Mouse (Mus musculus): ENCODE measurements around the gene Smco3. TPM values are rescaled to one million over a fixed set of nuclear protein-coding genes. Genes with fewer than 3 reads are reported as not detected.

Gene Smco3
- total and polyA plus RNA-seq, 3 experiments = not detected

GRCm38 (mm10) chr6:136861020-136861419, 25.8 kb upstream of the Smco3 start:
- Histone ChIP-seq H3K9ac (ENCODE audit: control insufficient read depth, low read depth, low read length, poor library complexity, severe bottlenecking) (no peak overlapping the region), H3K27me3 (ENCODE audit: control insufficient read depth in 1 of 2, insufficient read depth in 2 of 2, low read length in 2 of 2) (peaks cover 3% of the 10 kb centered on the region in 2 experiments; a peak in 3 of 4 replicates), H3K9me3 (replicated peaks; ENCODE audit: insufficient read depth, low read length) (no peaks in the 10 kb centered on the region), H3K79me2 (ENCODE audit: control insufficient read depth, insufficient read depth, low read length, poor library complexity) (no peaks in the 10 kb centered on the region), H3K27ac (ENCODE audit: control insufficient read depth, low read depth, low read length) (no peak overlapping the region), H3K36me3 (ENCODE audit: control insufficient read depth in 1 of 2, insufficient read depth in 2 of 2, low read length in 2 of 2) (peaks cover 0 to 4% of the 10 kb centered on the region in 2 experiments; a peak in 1 of 4 replicates), H3K4me3 (ENCODE audit: control insufficient read depth in 1 of 2, insufficient read depth in 1 of 2, low read depth in 2 of 2, low read length in 2 of 2) (no peak overlapping the region), H3K4me1 (ENCODE audit: control insufficient read depth in 1 of 2, insufficient read depth in 2 of 2, low read length in 2 of 2) (peaks cover 0 to 10% of the 10 kb centered on the region in 2 experiments; a peak in 3 of 4 replicates)
- peak; percentile 66 for DNase-seq (ENCODE audit: low read depth, low spot score)
- peak; percentile 87 for TF ChIP-seq RAD21 (IDR thresholded peaks at IDR 0.05; ENCODE audit: low read depth, low read length)
- TF ChIP-seq POLR2AphosphoS5 (IDR thresholded peaks at IDR 0.05; ENCODE audit: borderline replicate concordance, low read depth, low read length) = no peak
- no peak for TF ChIP-seq MEF2A (IDR thresholded peaks at IDR 0.05; ENCODE audit: extremely low read depth, insufficient replicate concordance, low read depth, low read length, poor library complexity, severe bottlenecking)
- TF ChIP-seq BHLHE40 (IDR thresholded peaks at IDR 0.05; ENCODE audit: borderline replicate concordance, low read depth, low read length) = 0 out of 2 replicates have a peak, but pooled peaks have one; percentile 22
- TF ChIP-seq CTCF (IDR thresholded peaks at IDR 0.05 in 2 of 3, conservative IDR thresholded peaks at IDR 0.05 in 1 of 3; ENCODE audit: control insufficient read depth in 1 of 3, insufficient read depth in 1 of 3, low read depth in 2 of 3, low read length in 3 of 3, poor library complexity in 1 of 3, severe bottlenecking in 1 of 3) = peak; percentile 23 to 81 (median 65); a peak in 5 of 6 replicates
- TF ChIP-seq MAZ (IDR thresholded peaks at IDR 0.05; ENCODE audit: low read depth, low read length) = no peak
- peak; percentile 29; the same call in 1 of the 2 replicates for TF ChIP-seq ZNF384 (IDR thresholded peaks at IDR 0.05; ENCODE audit: low read depth, low read length)
- no peak for TF ChIP-seq MAFK (IDR thresholded peaks at IDR 0.05; ENCODE audit: borderline replicate concordance, low read depth, low read length)
- TF ChIP-seq SMC3 (IDR thresholded peaks at IDR 0.05; ENCODE audit: low read depth, low read length) = peak; percentile 91
- TF ChIP-seq ZC3H11A (IDR thresholded peaks at IDR 0.05; ENCODE audit: low read depth, low read length) = peak; percentile 95
- no peak for TF ChIP-seq GATA1 (IDR thresholded peaks at IDR 0.05; ENCODE audit: low read depth, low read length)
- no peak for TF ChIP-seq MAX (IDR thresholded peaks at IDR 0.05; ENCODE audit: low read length)
- TF ChIP-seq GABPA (IDR thresholded peaks at IDR 0.05; ENCODE audit: low read depth, low read length) = no peak

GRCm38 (mm10) chr6:136858420-136858819, 23.2 kb upstream of the Smco3 start:
- Histone ChIP-seq H3K27me3 (ENCODE audit: control insufficient read depth in 1 of 2, insufficient read depth in 2 of 2, low read length in 2 of 2) (peaks cover 0 to 2% of the 10 kb centered on the region in 2 experiments; a peak in 2 of 4 replicates), H3K79me2 (ENCODE audit: control insufficient read depth, insufficient read depth, low read length, poor library complexity) (no peaks in the 10 kb centered on the region), H3K4me1 (ENCODE audit: control insufficient read depth in 1 of 2, insufficient read depth in 2 of 2, low read length in 2 of 2) (peaks cover 0 to 22% of the 10 kb centered on the region in 2 experiments; a peak in 3 of 4 replicates), H3K9me3 (replicated peaks; ENCODE audit: insufficient read depth, low read length) (no peaks in the 10 kb centered on the region), H3K4me3 (ENCODE audit: control insufficient read depth in 1 of 2, insufficient read depth in 1 of 2, low read depth in 2 of 2, low read length in 2 of 2) (peak overlapping the region; percentile 16 to 67), H3K27ac (ENCODE audit: control insufficient read depth, low read depth, low read length) (no peak overlapping the region), H3K36me3 (ENCODE audit: control insufficient read depth in 1 of 2, insufficient read depth in 2 of 2, low read length in 2 of 2) (peaks cover 0 to 9% of the 10 kb centered on the region in 2 experiments; a peak in 2 of 4 replicates), H3K9ac (ENCODE audit: control insufficient read depth, low read depth, low read length, poor library complexity, severe bottlenecking) (peak overlapping the region; percentile 21; the same call in 1 of the 2 replicates)
- DNase-seq (ENCODE audit: low read depth, low spot score) = peak; percentile 43
- TF ChIP-seq NRF1 (IDR thresholded peaks at IDR 0.05; ENCODE audit: insufficient read depth, low read depth, low read length, poor library complexity, severe bottlenecking) = no peak
- no peak for TF ChIP-seq ELF1 (IDR thresholded peaks at IDR 0.05; ENCODE audit: low read depth, low read length)
- TF ChIP-seq GATA1 (IDR thresholded peaks at IDR 0.05; ENCODE audit: low read depth, low read length) = no peak

Measured in MEL (cell line).